Mouse (Mus musculus): ENCODE results near the gene Tprgl. TPM values are rescaled to one million over a fixed set of nuclear protein-coding genes. Genes with fewer than 3 reads are reported as not detected.

The Tprgl gene
- polyA plus RNA-seq, 1 experiment from 2014 or later: 120 TPM

GRCm38 (mm10) chr4:154156050-154156449 lies 4.4 kb downstream of the Tprgl start:
- no peak for DNase-seq (ENCODE audit: low spot score)
- 0 out of 2 replicates have a peak, but pooled peaks cover 3% of the 10 kb centered on the region for H3K27me3 ChIP-seq (ENCODE audit: low read depth, poor library complexity, severe bottlenecking)
- WGBS: 87% methylated on average over 7 of the region's 7 CpGs
- H3K4me3 ChIP-seq: no peak overlapping the region
- no peaks in the 10 kb centered on the region for H3K9me3 ChIP-seq (replicated peaks)
- H3K36me3 ChIP-seq: peaks cover 76% of the 10 kb centered on the region
- H3K27ac ChIP-seq (replicated peaks): no peak overlapping the region
- peaks cover 40% of the 10 kb centered on the region for H3K4me1 ChIP-seq

GRCm38 (mm10) chr4:154154104-154154503 lies 6.4 kb downstream of the Tprgl start:
- no peak overlapping the region for H3K27ac ChIP-seq (replicated peaks)
- no peak for DNase-seq (ENCODE audit: low spot score)
- no peaks in the 10 kb centered on the region for H3K9me3 ChIP-seq (replicated peaks)
- H3K36me3 ChIP-seq: peaks cover 95% of the 10 kb centered on the region
- no peak overlapping the region for H3K4me3 ChIP-seq
- H3K27me3 ChIP-seq (ENCODE audit: low read depth, poor library complexity, severe bottlenecking): 0 out of 2 replicates have a peak, but pooled peaks cover 3% of the 10 kb centered on the region
- peaks cover 24% of the 10 kb centered on the region for H3K4me1 ChIP-seq
- 67% methylated on average over 11 of the region's 11 CpGs for WGBS

GRCm38 (mm10) chr4:154146342-154146741 lies 14.1 kb downstream of the Tprgl start:
- H3K4me3 ChIP-seq: no peak overlapping the region
- H3K27me3 ChIP-seq (ENCODE audit: low read depth, poor library complexity, severe bottlenecking): peaks cover 21% of the 10 kb centered on the region
- 91% methylated on average over 10 of the region's 10 CpGs for WGBS
- no peak overlapping the region for H3K27ac ChIP-seq (replicated peaks)
- H3K36me3 ChIP-seq: peaks cover 57% of the 10 kb centered on the region
- H3K9me3 ChIP-seq (replicated peaks): no peaks in the 10 kb centered on the region
- DNase-seq (ENCODE audit: low spot score): no peak
- peaks cover 17% of the 10 kb centered on the region for H3K4me1 ChIP-seq

- H3K4me3 ChIP-seq: no peak overlapping the region
- peaks cover 41% of the 10 kb centered on the region for H3K36me3 ChIP-seq
- H3K4me1 ChIP-seq: peaks cover 34% of the 10 kb centered on the region
- DNase-seq (ENCODE audit: low spot score): no peak
- H3K27ac ChIP-seq (replicated peaks): no peak overlapping the region
- H3K9me3 ChIP-seq (replicated peaks): no peaks in the 10 kb centered on the region
- 86% methylated on average over 3 of the region's 3 CpGs for WGBS
- peaks cover 37% of the 10 kb centered on the region for H3K27me3 ChIP-seq (ENCODE audit: low read depth, poor library complexity, severe bottlenecking)
These were observed 15.8 kb downstream of the Tprgl start for GRCm38 (mm10) chr4:154144712-154145111.

- DNase-seq (ENCODE audit: low spot score): peak; percentile 94
- Histone ChIP-seq H3K36me3 (peaks cover 18% of the 10 kb centered on the region), H3K4me1 (peaks cover 40% of the 10 kb centered on the region), H3K4me3 (peak within 1 kb of the TSS; percentile 88), H3K27me3 (ENCODE audit: low read depth, poor library complexity, severe bottlenecking) (peaks cover 60% of the 10 kb centered on the region), H3K27ac (replicated peaks) (peak within 1 kb of the TSS; percentile 90), H3K9me3 (replicated peaks) (no peaks in the 10 kb centered on the region)
- 3% methylated on average over 49 of the region's 49 CpGs for WGBS
These were observed 18.0 kb downstream of the Tprgl start, which contains the start of gene Wrap73 for GRCm38 (mm10) chr4:154142211-154143040. Wrap73 (plus strand) TSS chr4:154142372.

- peak; percentile 48 for DNase-seq (ENCODE audit: low spot score)
- Histone ChIP-seq H3K4me3 (peak overlapping the region; percentile 88), H3K4me1 (peaks cover 40% of the 10 kb centered on the region), H3K36me3 (peaks cover 6% of the 10 kb centered on the region), H3K9me3 (replicated peaks) (no peaks in the 10 kb centered on the region), H3K27ac (replicated peaks) (no peak overlapping the region), H3K27me3 (ENCODE audit: low read depth, poor library complexity, severe bottlenecking) (peaks cover 72% of the 10 kb centered on the region)
- WGBS: 2% methylated on average over 42 of the region's 42 CpGs
These were observed 19.2 kb downstream of the Tprgl start for GRCm38 (mm10) chr4:154141009-154141867.

GRCm38 (mm10) chr4:154140213-154141008 lies 20.1 kb downstream of the Tprgl start:
- Histone ChIP-seq H3K4me1 (peaks cover 40% of the 10 kb centered on the region), H3K36me3 (peaks cover 3% of the 10 kb centered on the region; the same call in 1 of the 2 replicates), H3K27me3 (ENCODE audit: low read depth, poor library complexity, severe bottlenecking) (peaks cover 80% of the 10 kb centered on the region), H3K9me3 (replicated peaks) (no peaks in the 10 kb centered on the region), H3K4me3 (peak overlapping the region; percentile 63), H3K27ac (replicated peaks) (peak overlapping the region; percentile 72)
- peak; percentile 59 for DNase-seq (ENCODE audit: low spot score)
- 3% methylated on average over 46 of the region's 46 CpGs for WGBS

- Histone ChIP-seq H3K9me3 (replicated peaks) (no peaks in the 10 kb centered on the region), H3K36me3 (no peaks in the 10 kb centered on the region), H3K27ac (replicated peaks) (peak within 1 kb of the TSS; percentile 72), H3K4me1 (peaks cover 40% of the 10 kb centered on the region), H3K4me3 (peak within 1 kb of the TSS; percentile 63), H3K27me3 (ENCODE audit: low read depth, poor library complexity, severe bottlenecking) (peaks cover 84% of the 10 kb centered on the region)
- no peak for DNase-seq (ENCODE audit: low spot score)
- WGBS: 0% methylated on average over 2 of the region's 4 CpGs
These were observed 20.5 kb downstream of the Tprgl start, which contains the start of gene Trp73 for GRCm38 (mm10) chr4:154140182-154140212. Trp73 (minus strand) TSS chr4:154140208.

- Histone ChIP-seq H3K27ac (replicated peaks) (peak overlapping the region; percentile 72), H3K4me1 (peaks cover 40% of the 10 kb centered on the region), H3K27me3 (ENCODE audit: low read depth, poor library complexity, severe bottlenecking) (peaks cover 87% of the 10 kb centered on the region), H3K4me3 (peak overlapping the region; percentile 63), H3K36me3 (no peaks in the 10 kb centered on the region), H3K9me3 (replicated peaks) (no peaks in the 10 kb centered on the region)
- WGBS: under 1% methylated on average over 53 of the region's 59 CpGs
- DNase-seq (ENCODE audit: low spot score): no peak
These were observed 20.7 kb downstream of the Tprgl start for GRCm38 (mm10) chr4:154139671-154140181.

GRCm38 (mm10) chr4:154137139-154137538 lies 23.3 kb downstream of the Tprgl start:
- no peak for DNase-seq (ENCODE audit: low spot score)
- no peaks in the 10 kb centered on the region for H3K36me3 ChIP-seq
- H3K27ac ChIP-seq (replicated peaks): no peak overlapping the region
- peaks cover 27% of the 10 kb centered on the region for H3K4me1 ChIP-seq
- no peak overlapping the region for H3K4me3 ChIP-seq
- WGBS: 69% methylated on average over 5 of the region's 5 CpGs
- peaks cover 92% of the 10 kb centered on the region for H3K27me3 ChIP-seq (ENCODE audit: low read depth, poor library complexity, severe bottlenecking)
- no peaks in the 10 kb centered on the region for H3K9me3 ChIP-seq (replicated peaks)

- WGBS: 75% methylated on average over 4 of the region's 4 CpGs
- H3K36me3 ChIP-seq: no peaks in the 10 kb centered on the region
- no peaks in the 10 kb centered on the region for H3K9me3 ChIP-seq (replicated peaks)
- H3K27ac ChIP-seq (replicated peaks): no peak overlapping the region
- H3K4me1 ChIP-seq: peaks cover 7% of the 10 kb centered on the region
- peaks cover 75% of the 10 kb centered on the region for H3K27me3 ChIP-seq (ENCODE audit: low read depth, poor library complexity, severe bottlenecking)
- no peak overlapping the region for H3K4me3 ChIP-seq
- DNase-seq (ENCODE audit: low spot score): no peak
These were observed 25.7 kb downstream of the Tprgl start for GRCm38 (mm10) chr4:154134803-154135202.

GRCm38 (mm10) chr4:154131894-154132293 lies 28.6 kb downstream of the Tprgl start:
- WGBS: 85% methylated on average over 4 of the region's 4 CpGs
- no peaks in the 10 kb centered on the region for H3K9me3 ChIP-seq (replicated peaks)
- H3K4me1 ChIP-seq: no peaks in the 10 kb centered on the region
- H3K36me3 ChIP-seq: no peaks in the 10 kb centered on the region
- no peak overlapping the region for H3K27ac ChIP-seq (replicated peaks)
- no peak overlapping the region for H3K4me3 ChIP-seq
- no peak for DNase-seq (ENCODE audit: low spot score)
- peaks cover 69% of the 10 kb centered on the region for H3K27me3 ChIP-seq (ENCODE audit: low read depth, poor library complexity, severe bottlenecking)

Measured in midbrain, embryonic 10.5 days (tissue).